Mouse (Mus musculus) heart, postnatal 10 days (tissue): Measurements from ENCODE around the gene Pdlim4. TPM values are rescaled to one million over a fixed set of nuclear protein-coding genes. Genes with fewer than 3 reads are reported as not detected.

Experiments
- DNase-seq, 2 experiments: peaks; one replicate each; pipeline ENCODE4 v3.0.0; 2021
- intact Hi-C: fragments of 180-260 bp; cut with DNase I; formaldehyde crosslinking; loops from one replicate; pipeline ENCODE4 v1.15.1; 2025
- total RNA-seq, 2 experiments: library from RNA; stranded (reverse); gene quantifications; 2 replicates each; pipeline ENCODE4 v1.2.3; 2021

Gene Pdlim4
- total RNA-seq, 2 experiments from 2014 or later, result 23.4 to 28.2 TPM

GRCm38 (mm10) chr11:54093000-54093399 is 24.2 kb upstream of the Pdlim4 start:
- DNase-seq, result peak; percentile 70 to 74
- intact Hi-C loops, result no loop called here

- intact Hi-C loops, result no loop called here
- no peak for DNase-seq
Observed at GRCm38 (mm10) chr11:54092188-54092587, 23.4 kb upstream of the Pdlim4 start.

DNA sequence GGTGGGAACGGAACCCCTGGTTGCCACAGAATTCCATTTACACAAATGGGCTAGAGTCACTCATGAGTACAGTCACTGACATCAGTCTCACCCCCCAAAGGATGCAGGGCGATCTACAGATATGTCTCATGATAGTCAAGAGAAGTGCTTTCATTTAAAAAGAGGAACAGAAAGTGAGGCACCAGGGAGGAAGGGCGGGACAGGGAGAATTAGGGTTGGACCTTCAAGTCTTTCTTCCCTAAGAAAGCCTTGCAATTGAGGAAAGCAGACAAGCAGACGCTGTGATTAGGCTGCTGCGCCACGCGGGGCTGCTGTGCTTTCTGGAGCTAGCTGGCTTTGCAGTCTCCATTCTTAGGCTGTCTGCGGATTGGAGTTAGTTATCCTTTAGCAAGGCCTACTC is 22.9 kb upstream of the Pdlim4 start:
- intact Hi-C loops, result no loop called here
- DNase-seq, result no peak

GRCm38 (mm10) chr11:54090091-54090879 is 21.5 kb upstream of the Pdlim4 start:
- intact Hi-C loops, result no loop called here
- DNase-seq, result no peak

DNA sequence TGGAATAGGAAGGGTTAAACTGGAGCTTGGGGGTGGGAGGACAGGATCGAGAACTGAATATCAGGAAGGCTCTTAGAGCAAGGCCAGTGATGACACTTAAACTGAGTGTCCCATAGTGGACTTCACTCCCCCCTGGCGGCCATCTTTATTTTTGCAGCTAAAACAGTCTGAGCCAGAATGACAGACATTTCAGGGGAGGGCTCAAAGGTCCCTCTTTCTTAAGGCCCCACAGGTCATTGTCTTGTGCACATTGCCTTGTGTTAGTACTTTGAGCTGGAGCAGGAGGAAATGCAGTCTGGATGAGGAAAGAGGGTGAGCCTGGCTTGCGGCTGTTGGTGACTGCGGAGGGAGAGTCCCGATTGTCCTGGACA is 20.1 kb upstream of the Pdlim4 start:
- intact Hi-C loops, result loop anchor here (1.0 to 2.0 kb wide), 4 partner anchors 34 to 168 kb away; no protein-coding TSS in a partner anchor
- DNase-seq, result peak; percentile 87 to 94

- intact Hi-C loops, result loop anchor here (2.0 kb wide), 3 partner anchors 34 to 168 kb away; no protein-coding TSS in a partner anchor
- DNase-seq, result no peak
Observed at GRCm38 (mm10) chr11:54088253-54088946, 19.6 kb upstream of the Pdlim4 start.

DNA sequence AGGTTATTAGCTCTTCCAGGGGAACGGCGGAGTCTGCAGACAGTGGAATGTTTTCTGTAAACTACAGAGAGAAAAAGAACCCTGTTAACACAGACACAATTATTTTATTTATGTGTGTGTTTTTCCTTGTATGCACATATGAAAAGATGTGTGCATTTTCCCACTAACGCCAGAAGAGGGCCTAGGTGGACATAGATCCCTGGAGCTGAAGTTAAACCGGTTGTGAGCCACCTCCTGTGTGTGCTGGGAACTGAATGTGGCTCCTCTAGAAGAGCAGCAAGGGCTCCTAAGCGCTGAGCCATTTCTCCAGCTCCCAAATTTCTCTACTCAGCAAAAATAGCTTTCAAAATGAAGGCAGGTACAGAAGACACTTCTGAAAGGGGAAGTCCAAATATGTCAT is 17.0 kb upstream of the Pdlim4 start:
- DNase-seq, result no peak
- intact Hi-C loops, result no loop called here

GRCm38 (mm10) chr11:54084976-54085375 is 16.2 kb upstream of the Pdlim4 start:
- intact Hi-C loops, result no loop called here
- no peak for DNase-seq

DNA sequence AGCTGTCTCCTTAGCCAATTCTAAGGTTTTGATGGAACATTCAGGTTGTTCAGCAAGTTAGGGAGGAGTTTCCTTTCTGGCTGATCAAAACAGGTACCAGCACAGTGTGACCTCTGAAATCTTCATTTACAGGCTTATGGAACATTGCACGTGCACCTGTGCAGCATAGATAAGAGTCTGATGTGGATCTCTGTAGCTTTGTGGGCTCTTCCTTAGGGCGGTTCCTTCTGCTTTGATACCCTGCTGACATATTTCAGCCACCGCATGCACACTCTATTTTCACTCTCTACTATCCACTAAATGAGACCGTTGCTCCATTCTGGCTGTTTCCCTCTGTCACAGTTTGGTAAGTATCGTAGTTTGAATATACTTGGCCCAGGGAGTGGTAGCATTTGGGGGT is 13.9 kb upstream of the Pdlim4 start:
- DNase-seq, result no peak
- intact Hi-C loops, result no loop called here

DNA sequence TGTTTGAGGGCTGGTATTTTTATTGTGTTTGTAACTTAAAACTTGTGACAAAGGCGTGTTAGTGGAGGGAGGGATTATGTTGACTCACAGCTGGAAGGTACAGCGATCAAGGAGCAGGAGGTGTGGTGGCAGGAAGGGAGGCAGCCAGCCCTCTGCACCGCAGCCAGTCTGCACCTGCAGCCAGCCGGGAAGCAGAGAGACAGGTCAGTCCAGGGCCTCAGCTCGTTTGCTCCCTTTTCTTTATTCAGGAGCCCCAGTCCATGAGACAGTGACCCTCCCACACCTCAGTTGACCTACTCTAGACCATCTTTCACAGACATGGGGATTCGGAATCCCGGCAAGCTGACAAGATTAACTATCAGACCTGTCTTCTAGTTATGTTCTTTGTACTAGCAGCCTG is 11.6 kb upstream of the Pdlim4 start:
- intact Hi-C loops, result no loop called here
- no peak for DNase-seq

- intact Hi-C loops, result no loop called here
- no peak for DNase-seq
Observed at GRCm38 (mm10) chr11:54076101-54076500, 7.3 kb upstream of the Pdlim4 start.

- DNase-seq, result no peak
- intact Hi-C loops, result no loop called here
Observed at GRCm38 (mm10) chr11:54075353-54075752, 6.5 kb upstream of the Pdlim4 start.

DNA sequence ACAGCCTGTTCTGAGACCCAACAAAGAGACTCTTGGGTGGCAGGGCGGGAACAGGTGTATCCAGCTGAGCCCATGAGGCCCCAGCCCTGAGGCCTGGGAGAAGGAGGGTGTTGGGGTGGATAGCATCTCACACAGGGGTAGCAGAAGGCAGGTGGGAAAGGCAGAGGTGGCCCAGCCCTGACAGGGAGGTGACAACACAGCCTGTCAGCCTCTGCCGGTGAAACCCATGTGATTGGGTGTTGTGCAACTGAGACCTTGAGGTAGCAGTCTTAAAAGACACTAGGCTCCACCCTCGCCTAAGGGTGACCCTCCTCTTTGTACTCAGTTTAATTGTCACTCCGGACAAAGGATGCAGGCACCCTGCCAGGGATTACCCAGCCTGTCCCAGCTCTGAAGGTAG is 4.5 kb upstream of the Pdlim4 start:
- DNase-seq, result no peak
- intact Hi-C loops, result no loop called here

DNA sequence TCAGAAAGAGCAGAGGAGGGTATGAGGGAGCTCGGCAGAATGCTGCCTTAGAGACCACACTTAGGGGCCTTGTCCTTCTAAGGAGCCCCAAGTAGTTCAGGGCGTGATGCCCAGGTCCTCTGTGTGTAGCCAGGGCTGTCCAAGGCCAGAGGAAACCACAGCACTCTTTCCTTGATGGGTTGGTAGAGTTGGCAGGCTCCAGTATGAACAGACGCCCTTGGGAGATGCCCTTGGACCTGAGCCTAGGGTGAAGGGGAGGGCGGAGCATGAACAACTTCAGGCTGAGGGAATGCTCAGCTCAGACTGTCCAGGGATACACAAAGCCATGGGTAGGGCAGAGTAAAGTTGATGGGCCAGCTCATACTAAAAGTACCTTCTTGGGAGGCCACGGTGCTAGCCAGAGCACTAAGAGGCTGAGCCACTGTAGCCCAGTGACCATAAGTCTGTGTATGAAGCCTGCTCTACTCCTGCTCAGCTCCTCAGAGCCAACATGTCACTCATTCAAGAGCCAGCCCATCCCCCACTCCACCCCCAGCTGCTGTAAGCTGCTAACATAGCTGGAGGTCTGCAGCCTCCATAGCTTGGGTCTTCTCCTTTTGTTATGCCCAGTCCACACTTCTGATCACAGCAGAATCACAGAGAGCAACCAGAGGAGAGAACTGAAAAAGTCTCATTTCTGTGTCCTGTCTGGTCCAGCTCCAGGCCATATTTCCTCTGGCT is 3.1 kb upstream of the Pdlim4 start:
- peak; percentile 73 to 74 for DNase-seq
- intact Hi-C loops, result no loop called here

DNA sequence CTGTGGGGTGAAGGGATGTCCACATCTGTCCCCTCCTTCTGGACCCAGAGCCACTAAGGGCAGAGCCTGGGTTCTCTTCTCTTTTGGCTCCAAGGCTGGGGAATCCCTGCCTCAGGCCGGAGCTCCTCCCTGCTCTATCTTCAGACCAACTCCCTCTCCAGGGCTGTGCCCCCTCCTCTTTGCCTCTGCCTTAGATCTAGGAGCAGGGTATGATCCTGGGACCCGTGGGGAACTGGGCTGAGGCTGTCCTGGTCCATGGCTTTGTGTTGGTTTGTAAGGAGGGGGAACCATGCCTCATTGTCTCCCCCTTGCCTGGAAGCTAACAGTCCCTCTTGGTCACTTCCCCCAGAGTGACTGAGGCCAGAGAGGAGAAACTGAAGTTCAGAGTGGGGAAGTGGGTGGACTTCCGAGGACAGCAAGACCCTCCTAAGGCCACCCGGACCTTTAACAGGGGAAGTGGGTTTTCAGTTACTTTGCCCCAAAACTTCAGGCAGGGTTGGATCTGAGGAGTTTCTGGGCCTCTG is 756 bp downstream of the Pdlim4 start:
- no peak for DNase-seq
- intact Hi-C loops, result no loop called here

DNA sequence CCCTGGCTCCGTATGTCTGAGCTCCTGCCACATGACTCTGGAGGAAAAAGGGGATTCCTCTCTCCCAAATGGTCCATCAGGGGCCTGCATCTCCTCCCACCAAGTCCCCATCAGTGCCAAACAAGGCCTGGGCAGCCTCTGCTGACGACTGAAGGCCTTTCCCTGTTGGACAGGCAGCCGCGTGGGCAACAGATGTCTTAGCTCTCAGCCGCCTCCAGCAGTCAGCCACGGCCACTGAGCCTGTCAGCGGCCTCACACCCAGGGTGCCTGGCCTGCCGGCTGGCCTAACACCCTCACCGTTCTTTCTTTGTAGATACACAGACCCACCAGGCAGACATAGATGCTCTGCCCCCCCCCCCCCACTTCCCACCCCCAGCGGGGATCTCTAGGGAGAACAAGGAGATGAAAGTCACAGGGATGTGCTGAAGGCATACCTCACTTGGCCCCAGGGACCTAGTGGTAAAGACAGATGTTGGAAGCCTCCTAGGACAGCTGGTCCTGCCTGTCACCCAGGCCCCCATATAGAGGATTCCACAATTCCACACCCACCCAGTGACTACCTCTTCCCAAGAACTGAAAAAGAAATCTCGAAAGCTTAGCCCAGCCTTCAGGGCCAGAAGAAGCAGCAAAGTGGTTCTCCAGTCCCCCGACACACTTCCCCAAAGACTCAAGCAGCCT is 1.4 kb downstream of the Pdlim4 start:
- intact Hi-C loops, result no loop called here
- peak; percentile 65 to 69 for DNase-seq

- no peak for DNase-seq
- intact Hi-C loops, result no loop called here
Observed at GRCm38 (mm10) chr11:54066400-54066799, 2.4 kb downstream of the Pdlim4 start.

DNA sequence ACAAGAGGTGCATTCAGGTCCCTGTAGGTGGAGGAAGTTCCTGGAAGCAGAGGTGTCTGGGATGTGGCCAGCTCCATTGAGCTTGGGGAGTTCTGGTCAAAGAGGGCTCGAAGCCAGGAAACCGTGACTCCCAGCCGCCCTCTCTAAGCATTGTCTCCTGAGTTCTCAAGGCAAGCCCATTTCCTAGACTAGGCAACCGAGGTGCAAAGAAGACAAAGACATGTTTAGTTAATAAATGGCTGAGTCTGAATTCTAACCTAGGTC is 3.0 kb downstream of the Pdlim4 start:
- intact Hi-C loops, result no loop called here
- DNase-seq, result peak; percentile 35

DNA sequence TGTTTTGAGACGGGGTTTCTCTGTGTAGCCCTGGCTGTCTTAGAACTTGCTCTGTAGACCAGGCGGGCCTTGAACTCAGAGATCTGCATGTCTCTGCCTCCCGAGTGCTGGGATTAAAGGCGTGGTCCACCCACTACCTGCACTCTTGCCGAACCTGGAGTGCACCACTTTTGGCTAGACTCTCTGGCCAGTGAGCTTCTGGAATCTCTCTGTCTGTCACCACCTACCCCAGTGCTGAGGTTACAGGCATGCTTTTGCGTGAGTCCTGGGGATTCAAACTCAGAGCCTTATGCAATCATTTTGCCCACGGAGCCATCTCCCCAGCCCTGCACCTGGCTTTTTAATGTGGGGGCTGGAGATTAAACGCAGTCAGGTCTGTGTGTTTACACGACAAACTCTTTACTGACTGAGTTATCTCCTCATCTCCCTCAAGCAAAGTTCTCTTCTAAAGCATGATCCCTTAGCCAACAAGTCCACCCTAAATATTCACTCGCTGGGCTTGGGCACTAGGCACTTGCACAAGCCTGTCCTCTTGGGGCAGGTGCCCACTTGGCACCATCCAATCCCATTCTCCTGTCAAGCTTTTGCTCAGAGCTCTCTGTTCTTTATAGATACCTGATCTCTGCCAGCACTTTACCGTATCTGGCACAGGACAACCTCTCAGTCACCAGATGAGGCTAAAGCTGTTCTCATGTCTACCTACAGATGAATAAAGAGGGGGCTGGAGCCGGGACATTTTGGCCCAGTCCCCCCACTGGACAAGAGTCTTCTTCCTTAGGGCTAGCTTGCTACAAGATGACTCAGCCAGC is 3.5 kb downstream of the Pdlim4 start:
- intact Hi-C loops, result no loop called here
- no peak for DNase-seq

DNA sequence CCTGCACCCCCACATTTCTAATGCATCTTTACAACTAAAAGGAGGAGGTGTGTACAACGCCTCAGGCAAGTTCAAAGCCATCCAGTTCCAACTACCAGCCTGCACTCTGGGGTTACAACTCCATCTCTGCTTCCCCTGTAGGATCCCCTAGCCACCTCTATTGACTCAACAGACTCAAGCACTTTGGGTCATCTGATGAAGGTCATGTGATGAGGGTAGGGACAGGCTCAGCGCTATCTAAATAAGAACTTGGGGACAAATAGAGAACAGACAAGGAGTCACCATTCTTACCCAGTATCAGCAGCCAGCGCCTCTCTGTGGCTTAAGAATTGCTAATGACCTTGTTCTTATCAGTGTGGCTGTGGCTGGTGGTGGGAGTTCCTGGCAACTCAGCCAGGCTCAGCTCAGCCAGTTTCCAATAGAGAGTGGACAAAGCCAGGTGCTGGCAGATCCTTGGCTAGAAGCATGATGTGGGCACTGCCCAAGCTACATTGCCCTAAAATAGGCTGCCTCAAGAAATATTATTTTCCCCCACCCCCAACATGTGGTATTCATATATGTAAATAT is 4.3 kb downstream of the Pdlim4 start:
- intact Hi-C loops, result no loop called here
- peak; percentile 56 to 69 for DNase-seq
